Mouse (Mus musculus) liver, embryonic 14 days (tissue): ENCODE measurements around the gene Fam129a. TPM values are rescaled to one million over a fixed set of nuclear protein-coding genes. Genes with fewer than 3 reads are reported as not detected.

ENCODE experiments used
- polyA plus RNA-seq: library from polyadenylated mRNA; depleted of rRNA; stranded (reverse); fragments of >200 nt; gene quantifications from 2 replicates; pipeline ENCODE4 v1.2.3, GENCODE M21; 2012; rRNA removed

The Fam129a gene
- polyA plus RNA-seq = 1.2 and 1.6 TPM in 2 replicates

GRCm38 (mm10) chr1:151570981-151571837 is at the start of gene Fam129a:
Fam129a (plus strand) TSS chr1:151571186.

GRCm38 (mm10) chr1:151754881-151755659 is 184.1 kb downstream of the Fam129a start, which contains the start of gene Edem3:
Edem3 (plus strand) TSS chr1:151755371.

Other genes with a start within 250 kb of the Fam129a start
- 59.5 and 70.5 TPM in 2 replicates for gene Ivns1abp, start 226.7 kb upstream of the Fam129a start, polyA plus RNA-seq
- 10.8 and 11.4 TPM in 2 replicates for gene Swt1, start 142.7 kb upstream of the Fam129a start, polyA plus RNA-seq
- 9.3 and 10.8 TPM in 2 replicates for gene Trmt1l, start 142.6 kb upstream of the Fam129a start, polyA plus RNA-seq
- gene Rnf2, start 70.2 kb upstream of the Fam129a start, polyA plus RNA-seq = 14.2 and 19.1 TPM in 2 replicates
- gene Edem3, start 184.2 kb downstream of the Fam129a start, polyA plus RNA-seq = 4.8 and 5.3 TPM in 2 replicates